In the genomic region with DNA sequence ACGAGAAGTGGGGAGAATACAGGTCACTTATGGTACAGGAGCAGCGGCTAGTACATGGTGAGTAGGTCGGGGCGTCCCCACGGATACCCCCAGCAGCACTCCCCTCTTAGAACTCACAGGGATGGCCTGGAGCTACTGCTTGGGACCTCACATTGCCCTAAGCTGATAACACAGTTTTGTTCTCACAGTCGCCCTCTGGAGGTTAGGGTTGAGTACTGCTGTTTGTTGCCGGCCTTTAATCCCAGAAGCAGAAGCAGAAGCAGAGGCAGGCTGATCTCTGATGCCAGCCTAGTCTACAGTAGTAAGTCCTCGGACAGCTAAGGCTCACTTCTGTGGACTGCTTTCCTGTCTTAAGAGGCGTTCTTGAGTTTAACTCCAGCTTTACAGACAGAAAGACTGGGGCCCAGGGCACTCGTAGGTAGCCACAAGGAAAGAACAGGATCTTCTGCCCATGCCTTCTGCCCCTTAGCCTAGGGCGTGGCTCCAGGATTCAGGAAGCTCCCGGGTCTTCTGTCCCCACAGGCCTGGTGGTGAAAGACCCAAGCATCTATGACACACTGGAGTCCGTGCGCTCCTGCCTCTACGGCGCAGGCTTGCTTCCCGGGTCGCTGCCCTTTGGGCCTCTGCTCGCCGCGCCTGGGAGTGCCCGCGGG, we compare ENCODE assay signal across 9 mouse cellular contexts. TPM values are rescaled to one million over a fixed set of nuclear protein-coding genes. Genes with fewer than 3 reads are reported as not detected.
DNase-seq lines count a peak whose midpoint lies in the region; ATAC-seq and TF ChIP-seq lines count a peak whose summit lies in the region.
"Had no signal": no experiment of that assay in that cellular context is flagged by ENCODE, and none has a peak within 500 bp of the region (broad histone marks: within the 10 kb centered on the region; RNA-seq: fewer than 3 reads in every experiment).

No protein-coding gene starts in this region.

- peak overlapping the region; percentile 38; the same call in 1 of the 2 replicates for H3K9ac ChIP-seq in hindbrain, embryonic 14.5 days

- peak overlapping the region; percentile 49 for H3K4me2 ChIP-seq in hindbrain, embryonic 14.5 days (replicated peaks)

- 0 out of 2 replicates have a peak, but pooled peaks cover 6% of the 10 kb centered on the region for H3K36me3 ChIP-seq in hindbrain, embryonic 14.5 days (replicated peaks; ENCODE audit: control insufficient read depth, insufficient read depth)

- no peaks in the 10 kb centered on the region; the same call in 1 of the 2 replicates for H3K27me3 ChIP-seq in hindbrain, embryonic 14.5 days (ENCODE audit: control insufficient read depth, insufficient read depth, low read length)

- TF ChIP-seq CTCF in left cerebral cortex, adult 2 months (IDR thresholded peaks at IDR 0.05): peak; percentile 52

- 84% methylated on average over 23 of the region's 23 CpGs for WGBS in hindbrain, embryonic 14.5 days

- peak overlapping the region; percentile 33 for H3K27ac ChIP-seq in left cerebral cortex, adult 2 months
- H3K27ac ChIP-seq in hindbrain, embryonic 14.5 days: no peak overlapping the region
- H3K27ac ChIP-seq: macrophage had no signal

- no peak overlapping the region for H3K4me3 ChIP-seq in left cerebral cortex, adult 2 months
- peak overlapping the region; percentile 7 for H3K4me3 ChIP-seq in hindbrain, embryonic 14.5 days (replicated peaks; ENCODE audit: low read length)

- peaks cover 16% of the 10 kb centered on the region; the same call in 1 of the 2 replicates for H3K4me1 ChIP-seq in hindbrain, embryonic 14.5 days (replicated peaks; ENCODE audit: control insufficient read depth, insufficient read depth, low read length)

- no peak for ATAC-seq in hindbrain, embryonic 14.5 days (ENCODE audit: low FRiP score)
- peak; percentile 68 for ATAC-seq in neutrophil, adult 5-6 weeks (ENCODE audit: extremely low read depth, insufficient number of reproducible peaks, low FRiP score, poor library complexity, severe bottlenecking)

- intact Hi-C loops in left cerebral cortex, adult 2 months (cut with DNase I): no loop called here

- no peaks in the 10 kb centered on the region for H3K9me3 ChIP-seq in hindbrain, embryonic 14.5 days (ENCODE audit: control insufficient read depth, low read length)

- DNase-seq in left cerebral cortex, adult 2 months (ENCODE audit: extremely low spot score in 1 of 2, low spot score in 2 of 2): no peak
- DNase-seq in left cerebral cortex, adult 18-20 months (ENCODE audit: low spot score in 2 of 2): no peak
- DNase-seq in c-Kit-positive CD71-positive TER-119-negative erythroid progenitor cells, embryonic 14.5 days (ENCODE audit: low read depth): peak; percentile 35
- no peak for DNase-seq in hindbrain, embryonic 14.5 days (ENCODE audit: low spot score)
- peak; percentile 46 to 62 for DNase-seq in lung, adult 18-20 months
- DNase-seq in thymus, postnatal 0 days (ENCODE audit: low spot score): no peak
- no peak for DNase-seq in layer of hippocampus, postnatal 36 days

RNA-seq across cellular contexts. Expression of gene Grasp, which starts 7.1 kb away (rescaled TPM):
- total RNA-seq in left cerebral cortex, adult 2 months (2021): 100 to 1,000 TPM in 1 of 2 experiments, 10 to 100 TPM in 1; 89.7 to 107 TPM
- 100 to 1,000 TPM in 1 of 2 experiments, 10 to 100 TPM in 1; 77.7 to 111 TPM for total RNA-seq in left cerebral cortex, adult 18-20 months (2021)
- polyA plus RNA-seq in hindbrain, embryonic 14.5 days (2014; fragmentation: Nextera tagmentation; extraction: Ambion mirVana): 1.6 and 2.5 TPM in 2 replicates
- total RNA-seq in neutrophil, adult 5-6 weeks (2017): 0.81 and 0.98 TPM in 2 replicates
- 1.2 TPM in 2 replicates for polyA plus RNA-seq in thymus, postnatal 0 days (2015; fragmentation: Nextera tagmentation; extraction: Ambion mirVana)
- 10 to 100 TPM; 68.7 to 70.3 TPM for total RNA-seq in layer of hippocampus, postnatal 36 days (2021)

RNA-seq across cellular contexts. Expression of gene Nr4a1, which starts 22.9 kb away (rescaled TPM):
- 100 to 1,000 TPM; 155 to 210 TPM for total RNA-seq in left cerebral cortex, adult 2 months (2021)
- total RNA-seq in left cerebral cortex, adult 18-20 months (2021): 100 to 1,000 TPM; 171 to 181 TPM
- polyA plus RNA-seq in hindbrain, embryonic 14.5 days (2014; fragmentation: Nextera tagmentation; extraction: Ambion mirVana): 5.0 and 5.1 TPM in 2 replicates
- total RNA-seq in neutrophil, adult 5-6 weeks (2017): 185 and 187 TPM in 2 replicates
- polyA plus RNA-seq in thymus, postnatal 0 days (2015; fragmentation: Nextera tagmentation; extraction: Ambion mirVana): 24.4 and 27.4 TPM in 2 replicates
- 10 to 100 TPM; 53.8 to 63.8 TPM for total RNA-seq in layer of hippocampus, postnatal 36 days (2021)

RNA-seq across cellular contexts. Expression of gene Atg101, which starts 53.0 kb away (rescaled TPM):
- total RNA-seq in left cerebral cortex, adult 2 months (2021): 10 to 100 TPM; 41.9 to 44.5 TPM
- 10 to 100 TPM; 45.5 to 53.6 TPM for total RNA-seq in left cerebral cortex, adult 18-20 months (2021)
- polyA plus RNA-seq in hindbrain, embryonic 14.5 days (2014; fragmentation: Nextera tagmentation; extraction: Ambion mirVana): 65.4 and 66.3 TPM in 2 replicates
- 61.0 and 68.8 TPM in 2 replicates for total RNA-seq in neutrophil, adult 5-6 weeks (2017)
- 95.1 and 103 TPM in 2 replicates for polyA plus RNA-seq in thymus, postnatal 0 days (2015; fragmentation: Nextera tagmentation; extraction: Ambion mirVana)
- total RNA-seq in layer of hippocampus, postnatal 36 days (2021): 10 to 100 TPM; 48.8 to 49.5 TPM

RNA-seq across cellular contexts. Expression of gene Acvr1b, which starts 57.3 kb away (rescaled TPM):
- total RNA-seq in left cerebral cortex, adult 2 months (2021): 100 to 1,000 TPM; 102 to 114 TPM
- total RNA-seq in left cerebral cortex, adult 18-20 months (2021): 100 to 1,000 TPM; 102 to 112 TPM
- 30.0 and 35.7 TPM in 2 replicates for polyA plus RNA-seq in hindbrain, embryonic 14.5 days (2014; fragmentation: Nextera tagmentation; extraction: Ambion mirVana)
- total RNA-seq in neutrophil, adult 5-6 weeks (2017): 22.0 and 23.1 TPM in 2 replicates
- polyA plus RNA-seq in thymus, postnatal 0 days (2015; fragmentation: Nextera tagmentation; extraction: Ambion mirVana): 3.9 and 4.6 TPM in 2 replicates
- total RNA-seq in layer of hippocampus, postnatal 36 days (2021): 10 to 100 TPM; 85.2 to 88.5 TPM

Comparison
In these comparisons a context has a peak if more than half of its experiments do, and no peak if none do; other contexts are left out.
1. DNase-seq: peak in c-Kit-positive CD71-positive TER-119-negative erythroid progenitor cells, embryonic 14.5 days (single experiment) and lung, adult 18-20 months (2 of 2); none in left cerebral cortex, adult 2 months (0 of 2), left cerebral cortex, adult 18-20 months (0 of 2), hindbrain, embryonic 14.5 days (single experiment), thymus, postnatal 0 days (single experiment) and layer of hippocampus, postnatal 36 days (0 of 2).
2. RNA of gene Grasp, which starts 7.1 kb away (total RNA-seq): 77.7 to 111 TPM in left cerebral cortex, adult 18-20 months, 89.7 to 107 TPM in left cerebral cortex, adult 2 months and 68.7 to 70.3 TPM in layer of hippocampus, postnatal 36 days; 0.81 to 0.98 TPM in neutrophil, adult 5-6 weeks; every median in the first group is over 10 times any median in the second.